Mouse (Mus musculus) bone marrow, adult 2 months (tissue): Measurements from ENCODE around the gene Klhl26. TPM values are rescaled to one million over a fixed set of nuclear protein-coding genes. Genes with fewer than 3 reads are reported as not detected.

Experiments
- H3K27ac ChIP-seq: fragments of 200-500 bp; 2 replicates; pipeline ENCODE4 v1.5.1; 2012; ENCODE audit warnings: low read depth, mild to moderate bottlenecking, control low read depth, inconsistent platforms, low read length; ENCODE audit not compliant: control insufficient read depth, poor library complexity, insufficient read depth
- H3K4me1 ChIP-seq: fragments of 200-500 bp; 2 replicates; pipeline ENCODE4 v1.6.1; 2011; ENCODE audit warnings: low read length; ENCODE audit not compliant: control insufficient read depth, insufficient read depth
- H3K4me3 ChIP-seq: fragments of 200-500 bp; replicated peaks from 2 replicates; pipeline ENCODE3; 2011; ENCODE audit warnings: mild to moderate bottlenecking, low read depth, low read length, control low read depth; ENCODE audit not compliant: control insufficient read depth
- CTCF ChIP-seq: fragments of 200-500 bp; IDR thresholded peaks from 2 replicates; pipeline ENCODE4 v1.5.1; 2011; ENCODE audit warnings: low read length, control low read depth; ENCODE audit not compliant: control insufficient read depth, insufficient read depth
- POLR2A ChIP-seq: fragments of 200-500 bp; IDR thresholded peaks from 2 replicates; pipeline ENCODE4 v1.6.1; 2011; ENCODE audit warnings: low read depth, mild to moderate bottlenecking, control low read depth, low read length, borderline replicate concordance; ENCODE audit not compliant: control insufficient read depth
- WGBS: fragments of 180-500 bp; shearing (Covaris S2); methylation state at CpG from one replicate; pipeline ENCODE4 v1.1.7; 2018; 5-methylcytosine and 5-hydroxymethylcytosine counted together
- polyA plus RNA-seq: library from polyadenylated mRNA; stranded (reverse); fragments of >200 nt; gene quantifications from 2 replicates; pipeline ENCODE4 v1.2.4, GENCODE M21; 2011; ENCODE audit warnings: low replicate concordance; ENCODE audit not compliant: missing spikeins, insufficient read depth, insufficient read length

The Klhl26 gene
- polyA plus RNA-seq, 1 experiment: 11.0 TPM

DNA sequence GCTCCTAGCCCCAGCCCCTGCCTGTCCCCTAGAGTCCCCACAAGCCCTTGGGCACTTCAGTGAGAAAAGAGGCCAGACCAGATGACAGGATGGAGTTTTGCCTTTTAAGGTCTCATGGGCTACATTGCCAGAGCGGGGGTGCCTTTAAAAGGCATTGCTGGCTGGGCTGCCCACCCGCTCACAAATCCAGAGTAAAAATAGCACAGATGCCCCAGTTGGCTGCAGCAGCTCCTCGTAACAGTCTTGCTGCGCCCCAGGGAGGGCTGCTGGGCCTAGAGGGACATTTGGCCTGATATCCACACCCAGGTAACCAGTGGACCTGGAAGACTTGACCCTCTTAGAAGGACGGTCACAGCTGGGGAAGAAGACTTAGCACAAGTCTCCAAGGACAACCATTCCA lies 22.9 kb downstream of the Klhl26 start:
- H3K4me1 ChIP-seq: no peaks in the 10 kb centered on the region

GRCm38 (mm10) chr8:70452196-70452966 lies 24.4 kb downstream of the Klhl26 start:
- WGBS: 91% methylated on average over 52 of the region's 52 CpGs
- no peaks in the 10 kb centered on the region for H3K4me1 ChIP-seq
- TF ChIP-seq POLR2A: no peak
- TF ChIP-seq CTCF: no peak
- no peak overlapping the region for H3K4me3 ChIP-seq
- no peak overlapping the region; the same call in 1 of the 2 replicates for H3K27ac ChIP-seq

More for the DNA sequence above, 22.9 kb downstream of the Klhl26 start:
- 90% methylated on average over 5 of the region's 5 CpGs for WGBS
- Histone ChIP-seq H3K4me3 (no peak overlapping the region), H3K27ac (no peak overlapping the region)
- TF ChIP-seq CTCF (no peak), POLR2A (no peak)

DNA sequence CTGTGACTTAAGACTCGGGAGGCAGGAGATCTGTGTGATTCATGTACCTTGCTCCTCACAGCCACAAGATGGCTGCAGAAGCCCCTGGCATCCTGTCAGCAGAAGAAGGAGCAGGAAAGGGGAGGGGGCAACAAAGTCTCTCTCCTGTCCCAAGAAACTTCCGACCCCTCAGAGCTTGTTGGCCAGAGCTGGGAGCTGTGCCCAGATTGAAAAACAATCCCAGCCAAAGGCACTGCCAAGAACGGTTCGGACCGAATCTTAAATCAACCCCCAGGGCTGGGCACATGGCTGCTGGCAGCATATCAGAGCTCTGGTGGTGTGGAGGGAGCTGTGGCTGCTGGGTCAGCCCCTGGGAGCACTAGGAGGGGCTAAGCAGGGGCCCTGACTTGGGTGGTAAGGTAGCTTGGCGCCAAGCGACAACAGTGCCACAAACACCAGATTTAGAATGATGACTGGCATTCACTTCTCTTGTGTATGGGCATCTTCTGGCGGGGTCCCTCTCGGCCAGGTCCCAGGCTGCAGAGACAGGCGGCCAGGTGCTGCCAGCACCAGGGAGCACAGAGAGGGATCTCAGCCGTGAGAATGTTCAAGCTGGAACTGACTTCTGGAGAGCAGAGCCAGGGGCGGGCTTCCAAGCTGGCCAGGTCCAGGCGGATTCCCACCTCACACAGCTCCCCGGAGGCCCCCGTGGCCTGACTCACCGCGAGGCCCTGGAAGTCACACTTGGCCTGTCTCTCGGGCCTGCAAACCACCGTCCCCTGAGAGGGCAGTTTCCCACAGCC lies 28.9 kb downstream of the Klhl26 start:
- 73% methylated on average over 19 of the region's 19 CpGs for WGBS
- H3K27ac ChIP-seq: no peak overlapping the region
- no peaks in the 10 kb centered on the region for H3K4me1 ChIP-seq
- TF ChIP-seq CTCF: no peak
- no peak for TF ChIP-seq POLR2A
- no peak overlapping the region for H3K4me3 ChIP-seq

DNA sequence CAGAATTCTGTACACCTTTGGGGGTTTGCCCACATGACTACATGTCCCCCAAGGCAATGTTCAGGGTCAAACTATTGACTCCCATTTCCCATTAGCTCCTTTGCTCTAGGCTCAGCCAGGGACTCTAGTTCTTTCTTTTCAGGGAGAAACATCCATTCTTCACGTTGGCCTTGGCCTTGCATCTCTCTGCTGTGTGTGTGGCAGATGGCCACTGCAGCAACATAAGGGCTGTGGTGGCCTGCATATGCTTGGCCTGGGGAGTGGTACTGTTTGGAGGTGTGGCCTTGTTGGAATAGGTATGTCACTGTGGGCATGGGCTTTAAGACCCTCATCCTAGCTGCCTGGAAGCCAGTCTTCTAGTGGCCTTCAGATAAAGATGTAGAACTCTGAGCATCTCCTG lies 30.8 kb downstream of the Klhl26 start:
- Histone ChIP-seq H3K27ac (no peak overlapping the region), H3K4me1 (no peaks in the 10 kb centered on the region), H3K4me3 (no peak overlapping the region)
- no peak for TF ChIP-seq POLR2A
- TF ChIP-seq CTCF: no peak
- 55% methylated on average over 1 of the region's 1 CpGs for WGBS

GRCm38 (mm10) chr8:70443326-70443725 lies 33.4 kb downstream of the Klhl26 start:
- Histone ChIP-seq H3K27ac (no peak overlapping the region), H3K4me3 (no peak overlapping the region), H3K4me1 (peaks cover 2% of the 10 kb centered on the region; the same call in 1 of the 2 replicates)
- TF ChIP-seq POLR2A (no peak), CTCF (no peak)
- WGBS: 61% methylated on average over 4 of the region's 4 CpGs

- 76% methylated on average over 3 of the region's 3 CpGs for WGBS
- no peak overlapping the region for H3K4me3 ChIP-seq
- H3K4me1 ChIP-seq: peaks cover 2% of the 10 kb centered on the region; the same call in 1 of the 2 replicates
- H3K27ac ChIP-seq: no peak overlapping the region
- TF ChIP-seq POLR2A: no peak
- TF ChIP-seq CTCF: no peak
Measured at GRCm38 (mm10) chr8:70441565-70441964, 35.2 kb downstream of the Klhl26 start.

DNA sequence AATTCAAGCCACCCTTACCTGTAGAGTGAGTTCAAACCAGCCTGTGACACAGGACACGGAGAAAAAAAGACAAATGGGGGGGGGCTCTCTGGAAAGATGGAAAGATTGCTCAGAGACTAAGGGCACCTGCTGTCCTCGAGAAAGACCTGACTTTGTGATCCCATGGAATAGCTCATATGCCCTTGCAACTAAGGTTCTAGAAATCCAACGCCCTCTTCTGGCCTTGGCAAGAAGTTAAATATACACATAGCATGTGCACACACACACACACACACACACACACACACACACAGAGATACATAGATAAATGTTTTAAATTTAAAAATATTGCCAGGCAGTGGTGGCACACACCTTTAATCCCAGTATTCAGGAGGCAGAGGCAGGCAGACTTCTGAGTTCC lies 36.5 kb downstream of the Klhl26 start:
- WGBS: 82% methylated on average over 3 of the region's 3 CpGs
- no peak overlapping the region for H3K4me3 ChIP-seq
- no peak overlapping the region for H3K27ac ChIP-seq
- no peak for TF ChIP-seq POLR2A
- TF ChIP-seq CTCF: no peak
- H3K4me1 ChIP-seq: peaks cover 2% of the 10 kb centered on the region; the same call in 1 of the 2 replicates

- TF ChIP-seq CTCF: no peak
- no peak for TF ChIP-seq POLR2A
- peak overlapping the region; percentile 80; the same call in 1 of the 2 replicates for H3K27ac ChIP-seq
- peaks cover 2% of the 10 kb centered on the region; the same call in 1 of the 2 replicates for H3K4me1 ChIP-seq
Measured at GRCm38 (mm10) chr8:70439848-70440179, 37.0 kb downstream of the Klhl26 start.

More at GRCm38 (mm10) chr8:70439848-70440179, 37.0 kb downstream of the Klhl26 start:
- peak overlapping the region; percentile 66 for H3K4me3 ChIP-seq
- 3% methylated on average over 7 of the region's 7 CpGs for WGBS
